Mouse (Mus musculus) E14TG2a.4 (cell line): ENCODE results near the gene Lasp1.
A peak's percentile ranks its signal among the peaks of the same experiment; 100 is the strongest.

ENCODE experiments used
- H3K27me3 ChIP-seq: 2 replicates; pipeline ENCODE4 v1.6.1; 2014; ENCODE audit warnings: low read length, control low read depth; ENCODE audit not compliant: insufficient read depth
- H3K36me3 ChIP-seq: 2 replicates; pipeline ENCODE4 v1.6.1; 2014; ENCODE audit warnings: low read length, control low read depth; ENCODE audit not compliant: insufficient read depth
- H3K4me1 ChIP-seq: replicated peaks from 2 replicates; pipeline ENCODE4 v1.6.1; 2014; ENCODE audit warnings: low read depth, low read length, control low read depth
- H3K4me3 ChIP-seq: replicated peaks from 2 replicates; pipeline ENCODE4 v1.5.1; 2014; ENCODE audit warnings: mild to moderate bottlenecking, low read length
- H3K9me3 ChIP-seq: 2 replicates; pipeline ENCODE4 v1.6.1; 2014; ENCODE audit warnings: low read length, control low read depth
- CTCF ChIP-seq: conservative IDR thresholded peaks from 2 replicates; pipeline ENCODE4 v1.5.1; 2014; ENCODE audit warnings: low read length
- NANOG ChIP-seq: IDR thresholded peaks from 2 replicates; pipeline ENCODE4 v1.6.1; 2014; ENCODE audit warnings: borderline replicate concordance, low read length, mixed read lengths
- POU5F1 ChIP-seq: IDR thresholded peaks from 2 replicates; pipeline ENCODE4 v1.6.1; 2014; ENCODE audit warnings: low read length, borderline replicate concordance

The Lasp1 gene

GRCm38 (mm10) chr11:97805662-97806612 lies 7.1 kb downstream of the Lasp1 start:
- TF ChIP-seq POU5F1, result no peak
- no peak for TF ChIP-seq NANOG
- TF ChIP-seq CTCF, result no peak
- Histone ChIP-seq H3K27me3 (no peaks in the 10 kb centered on the region), H3K4me1 (peaks cover 98% of the 10 kb centered on the region), H3K36me3 (peaks cover 64% of the 10 kb centered on the region), H3K9me3 (no peaks in the 10 kb centered on the region), H3K4me3 (peak overlapping the region; percentile 76)

- TF ChIP-seq NANOG (no peak), POU5F1 (no peak), CTCF (no peak)
- H3K27me3 ChIP-seq, result no peaks in the 10 kb centered on the region
Measured at GRCm38 (mm10) chr11:97806613-97806964, 7.8 kb downstream of the Lasp1 start.

GRCm38 (mm10) chr11:97807626-97808025 lies 8.8 kb downstream of the Lasp1 start:
- peaks cover 64% of the 10 kb centered on the region for H3K36me3 ChIP-seq
- TF ChIP-seq NANOG (no peak), CTCF (no peak), POU5F1 (no peak)
- no peaks in the 10 kb centered on the region for H3K27me3 ChIP-seq
- no peaks in the 10 kb centered on the region for H3K9me3 ChIP-seq
- peaks cover 98% of the 10 kb centered on the region for H3K4me1 ChIP-seq
- H3K4me3 ChIP-seq, result peak overlapping the region; percentile 76

More at GRCm38 (mm10) chr11:97806613-97806964, 7.8 kb downstream of the Lasp1 start:
- Histone ChIP-seq H3K4me1 (peaks cover 98% of the 10 kb centered on the region), H3K36me3 (peaks cover 64% of the 10 kb centered on the region), H3K4me3 (peak overlapping the region; percentile 76), H3K9me3 (no peaks in the 10 kb centered on the region)

GRCm38 (mm10) chr11:97808093-97808492 lies 9.3 kb downstream of the Lasp1 start:
- Histone ChIP-seq H3K27me3 (no peaks in the 10 kb centered on the region), H3K4me1 (peaks cover 99% of the 10 kb centered on the region), H3K36me3 (peaks cover 69% of the 10 kb centered on the region), H3K4me3 (peak overlapping the region; percentile 76), H3K9me3 (no peaks in the 10 kb centered on the region)
- no peak for TF ChIP-seq NANOG
- no peak for TF ChIP-seq CTCF
- no peak for TF ChIP-seq POU5F1

- peak overlapping the region; percentile 76 for H3K4me3 ChIP-seq
- TF ChIP-seq NANOG (no peak), CTCF (no peak), POU5F1 (no peak)
- H3K36me3 ChIP-seq, result peaks cover 75% of the 10 kb centered on the region
- no peaks in the 10 kb centered on the region for H3K9me3 ChIP-seq
- no peaks in the 10 kb centered on the region for H3K27me3 ChIP-seq
- H3K4me1 ChIP-seq, result peaks cover 99% of the 10 kb centered on the region
Measured at GRCm38 (mm10) chr11:97808621-97809234, 9.9 kb downstream of the Lasp1 start.

GRCm38 (mm10) chr11:97809235-97810121 lies 10.7 kb downstream of the Lasp1 start:
- Histone ChIP-seq H3K9me3 (no peaks in the 10 kb centered on the region), H3K36me3 (peaks cover 83% of the 10 kb centered on the region), H3K27me3 (no peaks in the 10 kb centered on the region), H3K4me3 (peak overlapping the region; percentile 76), H3K4me1 (peaks cover 100% of the 10 kb centered on the region)
- no peak for TF ChIP-seq CTCF
- no peak for TF ChIP-seq NANOG
- TF ChIP-seq POU5F1, result no peak

GRCm38 (mm10) chr11:97810356-97810755 lies 11.6 kb downstream of the Lasp1 start:
- Histone ChIP-seq H3K4me1 (peaks cover 100% of the 10 kb centered on the region), H3K36me3 (peaks cover 91% of the 10 kb centered on the region), H3K9me3 (no peaks in the 10 kb centered on the region), H3K27me3 (no peaks in the 10 kb centered on the region), H3K4me3 (0 out of 2 replicates have a peak overlapping the region, but pooled peaks have one; percentile 76)
- TF ChIP-seq CTCF, result no peak
- TF ChIP-seq POU5F1, result no peak
- TF ChIP-seq NANOG, result no peak

- no peak for TF ChIP-seq POU5F1
- H3K9me3 ChIP-seq, result no peaks in the 10 kb centered on the region
- H3K36me3 ChIP-seq, result peaks cover 98% of the 10 kb centered on the region
- H3K4me1 ChIP-seq, result peaks cover 100% of the 10 kb centered on the region
- no peaks in the 10 kb centered on the region for H3K27me3 ChIP-seq
- H3K4me3 ChIP-seq, result no peak overlapping the region
Measured at GRCm38 (mm10) chr11:97810970-97811369, 12.2 kb downstream of the Lasp1 start.
